Mouse (Mus musculus) bone marrow macrophage, adult 2 months (primary cell): Measurements from ENCODE around the gene Pbx3. TPM values are rescaled to one million over a fixed set of nuclear protein-coding genes. Genes with fewer than 3 reads are reported as not detected.
A peak's percentile ranks its signal among the peaks of the same experiment; 100 is the strongest.

Experiments
- H3K27ac ChIP-seq: 2 replicates; pipeline ENCODE4 v1.5.1; 2012; ENCODE audit warnings: low read depth, low read length; ENCODE audit not compliant: insufficient read depth
- H3K4me1 ChIP-seq: 2 replicates; pipeline ENCODE4 v1.6.1; 2012; ENCODE audit warnings: low read length; ENCODE audit not compliant: control insufficient read depth, insufficient read depth
- H3K4me3 ChIP-seq: 2 replicates; pipeline ENCODE4 v1.5.1; 2012; ENCODE audit warnings: mild to moderate bottlenecking, low read length, moderate library complexity; ENCODE audit not compliant: insufficient read depth
- CTCF ChIP-seq: IDR thresholded peaks from 2 replicates; pipeline ENCODE4 v1.5.1; 2012; ENCODE audit warnings: low read depth, mild to moderate bottlenecking, low read length, moderate library complexity
- POLR2A ChIP-seq: IDR thresholded peaks from 2 replicates; pipeline ENCODE4 v1.6.1; 2012; ENCODE audit warnings: mild to moderate bottlenecking, low read depth, low read length, borderline replicate concordance
- polyA plus RNA-seq: library from polyadenylated mRNA; stranded (reverse); fragments of >200 nt; gene quantifications from 2 replicates; pipeline ENCODE4 v1.2.4, GENCODE M21; 2012; ENCODE audit not compliant: missing spikeins, insufficient read depth, insufficient read length

The Pbx3 gene
- polyA plus RNA-seq = 13.4 and 13.7 TPM in 2 replicates

DNA sequence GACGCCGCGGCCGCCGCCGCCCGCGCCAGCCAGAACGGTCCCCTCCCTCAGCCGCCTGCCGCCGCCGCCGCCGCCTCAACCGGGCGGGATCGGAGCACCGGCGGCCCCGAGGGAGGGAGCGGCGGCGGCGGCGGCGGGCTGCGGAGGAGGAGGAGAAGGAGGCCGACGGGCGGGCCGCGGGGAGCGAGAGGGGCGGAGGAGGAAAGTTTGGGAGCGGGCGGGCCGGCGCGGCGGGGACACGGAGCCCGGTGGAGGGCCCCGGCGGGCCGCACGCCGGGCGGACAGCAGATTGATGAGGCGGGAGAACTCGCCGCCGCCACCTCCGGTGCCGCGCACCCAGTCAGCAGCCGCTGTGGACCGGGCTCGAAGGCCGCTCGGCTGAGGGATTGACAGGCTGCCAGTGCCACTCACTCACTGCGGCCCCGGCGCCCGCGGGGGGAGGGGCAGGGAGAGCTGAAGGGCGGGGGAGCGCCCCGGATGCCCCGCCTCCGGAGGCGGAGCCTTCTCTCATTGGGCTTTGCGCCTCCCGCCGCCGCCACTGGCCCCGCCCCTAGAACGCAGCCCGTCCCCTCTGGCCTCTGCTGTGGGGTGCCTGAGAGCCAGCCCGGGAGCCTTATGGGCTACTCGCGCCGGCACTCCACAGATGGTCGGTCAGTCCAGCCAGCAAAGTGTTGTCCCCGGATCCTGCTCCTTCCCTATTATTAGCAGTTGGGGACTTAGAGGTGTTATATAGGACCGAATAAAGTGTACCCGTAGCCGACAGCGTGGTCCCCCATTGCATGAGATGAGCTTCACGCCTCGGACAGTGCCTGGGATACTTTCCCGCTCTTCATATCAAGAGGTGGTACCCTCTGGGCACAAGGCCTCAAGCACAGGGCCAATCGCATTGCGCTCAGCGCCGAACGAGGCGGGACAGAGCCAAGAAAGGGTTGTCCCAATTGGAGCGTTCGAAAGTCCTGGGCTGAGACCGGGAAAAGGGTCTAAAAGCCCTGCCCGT lies at the start of gene Pbx3:
Pbx3 (minus strand) TSS at position 838 of the 997 bp plus-strand sequence.
- H3K4me1 ChIP-seq = peaks cover 6% of the 10 kb centered on the region; the same call in 1 of the 2 replicates
- TF ChIP-seq CTCF (no peak), POLR2A (no peak)
- H3K4me3 ChIP-seq = peak within 1 kb of the TSS; percentile 84
- peak within 1 kb of the TSS; percentile 53 for H3K27ac ChIP-seq

DNA sequence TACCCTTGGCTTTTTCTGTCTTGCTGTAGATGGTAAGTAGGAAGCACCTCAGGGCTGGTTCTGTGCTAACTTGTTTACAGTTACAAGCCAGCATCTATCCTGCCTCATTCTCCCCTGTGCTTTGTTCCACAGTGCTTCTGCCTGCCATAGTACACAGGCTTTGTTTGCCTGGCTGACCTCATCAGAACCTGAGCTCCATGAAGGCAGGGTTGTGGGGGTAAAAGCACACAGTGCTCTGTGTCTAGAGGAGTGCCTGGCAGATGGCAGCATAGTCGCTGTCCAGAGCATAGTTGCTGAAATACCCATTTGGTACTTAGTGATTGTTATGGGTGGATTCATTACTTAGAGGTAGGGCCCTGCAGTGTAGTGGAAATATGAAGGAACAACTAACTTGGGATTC lies 47.3 kb upstream of the Pbx3 start:
- H3K4me3 ChIP-seq = no peak overlapping the region
- H3K4me1 ChIP-seq = peaks cover 3% of the 10 kb centered on the region
- no peak overlapping the region for H3K27ac ChIP-seq
- no peak for TF ChIP-seq CTCF
- no peak for TF ChIP-seq POLR2A

DNA sequence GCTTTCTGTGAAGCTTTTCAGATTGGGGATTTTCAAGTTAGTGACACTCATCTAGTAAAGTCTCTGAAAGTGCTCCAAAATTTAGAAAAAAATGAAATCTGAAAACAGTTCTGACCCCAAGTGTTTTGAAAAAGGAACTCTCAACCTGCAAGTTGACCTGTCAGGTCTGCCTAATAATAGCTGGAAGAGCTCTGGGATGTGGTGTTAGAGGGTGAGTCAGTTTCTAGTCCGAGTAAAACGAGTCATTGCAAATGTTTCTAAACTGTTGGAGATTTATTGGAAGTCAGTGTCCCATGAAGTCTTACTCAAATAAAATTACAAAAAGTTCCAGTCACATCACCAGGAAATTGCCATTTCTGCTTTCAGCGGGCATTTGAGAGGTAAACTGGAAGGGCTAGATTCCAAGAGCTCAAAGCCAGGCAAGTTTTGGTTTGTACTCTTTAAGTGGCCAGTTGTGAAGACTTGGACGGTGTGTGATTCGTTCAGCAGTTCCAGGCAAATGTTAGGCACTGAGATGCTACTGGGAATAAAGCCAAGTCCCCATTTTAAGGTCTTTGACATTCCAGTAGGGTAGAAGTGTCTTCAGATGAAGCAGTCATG lies 36.9 kb upstream of the Pbx3 start:
- Histone ChIP-seq H3K4me1 (peaks cover 13% of the 10 kb centered on the region), H3K27ac (no peak overlapping the region), H3K4me3 (no peak overlapping the region)
- no peak for TF ChIP-seq POLR2A
- TF ChIP-seq CTCF = no peak

DNA sequence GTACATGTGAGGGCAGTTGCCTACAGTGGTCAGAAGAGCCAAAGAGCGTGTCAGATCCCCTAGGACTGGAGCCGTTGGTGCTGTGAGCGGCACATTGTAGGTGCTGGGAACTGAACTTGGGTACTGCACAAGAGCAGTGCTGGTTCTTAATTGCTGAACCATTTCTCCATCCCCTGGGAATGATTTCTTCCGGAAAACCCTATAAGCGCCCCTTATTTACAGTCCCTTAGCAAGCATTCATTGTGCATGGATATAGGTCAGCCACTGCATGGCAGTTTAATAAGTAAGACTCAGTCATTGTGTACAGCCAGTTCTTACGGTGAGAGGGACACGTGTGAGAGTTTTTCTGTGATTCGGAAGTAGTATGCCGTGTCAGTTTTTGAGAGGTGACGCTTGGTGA lies 35.4 kb upstream of the Pbx3 start:
- TF ChIP-seq POLR2A (no peak), CTCF (no peak)
- Histone ChIP-seq H3K4me3 (no peak overlapping the region), H3K27ac (no peak overlapping the region), H3K4me1 (peaks cover 13% of the 10 kb centered on the region)

DNA sequence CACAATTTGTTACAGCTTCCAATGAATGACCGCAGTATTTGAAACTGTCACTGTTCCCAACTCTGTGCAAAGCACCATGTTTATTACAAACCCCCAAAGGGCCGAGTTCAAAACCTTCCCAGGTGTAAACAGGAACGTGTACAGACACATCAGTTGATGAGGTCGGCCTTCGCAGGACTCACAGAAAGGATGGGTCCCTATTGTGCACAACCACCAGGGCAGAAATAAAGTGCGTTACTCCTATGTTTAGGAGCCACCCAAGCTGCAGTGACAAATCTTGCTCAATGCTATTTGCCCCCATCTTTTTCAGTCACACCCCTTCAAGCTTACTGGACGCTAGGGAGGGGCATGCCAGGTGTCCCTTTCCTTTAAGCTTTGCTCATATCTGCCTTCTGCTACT lies 34.7 kb upstream of the Pbx3 start:
- Histone ChIP-seq H3K4me3 (peak overlapping the region; percentile 100), H3K4me1 (peaks cover 14% of the 10 kb centered on the region), H3K27ac (no peak overlapping the region)
- no peak for TF ChIP-seq CTCF
- no peak for TF ChIP-seq POLR2A

DNA sequence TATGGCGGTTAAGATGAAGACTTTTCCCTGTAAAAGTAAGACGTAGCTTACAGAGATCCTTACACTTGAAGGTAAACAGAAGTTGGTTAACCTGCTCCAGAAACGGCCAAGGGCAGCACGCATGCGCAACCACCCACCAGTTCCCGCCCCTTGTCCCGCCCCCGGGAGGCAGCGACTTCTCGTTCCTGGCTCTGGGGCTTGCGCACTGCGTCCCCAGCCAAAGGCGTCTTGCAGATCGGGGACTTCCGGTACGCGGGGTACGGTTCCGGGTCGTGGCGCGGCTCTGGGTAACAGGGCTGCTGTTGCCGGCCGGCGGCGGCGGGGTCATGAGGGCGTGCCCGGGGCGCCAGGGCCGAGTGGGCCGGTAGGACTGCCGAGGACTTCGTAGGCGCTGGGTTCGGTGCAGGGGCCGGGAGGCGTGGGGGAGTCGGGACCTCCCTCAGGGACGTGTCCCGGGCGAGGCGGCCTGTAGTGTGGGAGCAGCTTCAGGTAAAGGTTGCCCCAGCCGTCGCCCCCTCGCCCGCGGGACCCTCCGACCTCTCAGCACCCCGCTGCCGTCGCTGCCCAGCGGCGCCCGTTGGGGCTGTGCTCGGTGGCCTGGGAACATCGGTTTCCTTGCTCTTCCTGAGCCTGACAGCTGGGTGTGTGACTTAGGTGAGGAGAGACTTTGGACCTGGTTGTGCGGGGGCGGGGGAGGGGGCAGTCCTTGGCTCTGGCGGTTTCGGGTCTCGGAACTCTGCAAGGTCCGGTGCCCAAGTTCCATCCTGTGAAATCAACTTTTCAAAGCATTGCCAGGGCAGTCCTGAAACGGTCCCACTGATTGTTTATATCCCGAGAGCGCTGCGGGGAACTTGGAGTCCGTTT lies 33.9 kb upstream of the Pbx3 start, which contains the start of gene Mapkap1:
Mapkap1 (plus strand) TSS at position 171 of the 864 bp plus-strand sequence.
- TF ChIP-seq CTCF = no peak
- TF ChIP-seq POLR2A = no peak
- peak within 1 kb of the TSS; percentile 6; the same call in 1 of the 2 replicates for H3K27ac ChIP-seq
- H3K4me3 ChIP-seq = peak within 1 kb of the TSS; percentile 100
- peaks cover 16% of the 10 kb centered on the region for H3K4me1 ChIP-seq

DNA sequence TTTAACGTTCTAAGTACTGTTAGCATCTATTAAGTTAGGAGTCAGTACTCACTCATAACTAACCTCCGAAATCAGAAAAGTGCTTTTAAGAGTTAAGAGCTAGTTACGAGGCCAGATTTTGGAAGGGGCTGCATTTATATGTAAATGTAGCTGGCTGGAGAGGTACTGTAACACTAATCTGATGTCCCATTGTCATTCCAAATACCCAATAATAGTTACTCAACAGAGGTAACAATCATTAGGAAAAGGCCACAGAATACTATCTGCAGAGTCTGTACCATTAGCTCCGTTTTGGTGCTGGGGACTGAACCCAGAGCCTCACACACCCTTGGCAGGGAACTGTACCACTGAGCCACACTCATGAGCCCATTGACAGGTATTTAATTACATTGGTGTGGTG lies 26.6 kb upstream of the Pbx3 start:
- Histone ChIP-seq H3K4me1 (0 out of 2 replicates have a peak, but pooled peaks cover 3% of the 10 kb centered on the region), H3K27ac (no peak overlapping the region), H3K4me3 (no peak overlapping the region)
- no peak for TF ChIP-seq CTCF

DNA sequence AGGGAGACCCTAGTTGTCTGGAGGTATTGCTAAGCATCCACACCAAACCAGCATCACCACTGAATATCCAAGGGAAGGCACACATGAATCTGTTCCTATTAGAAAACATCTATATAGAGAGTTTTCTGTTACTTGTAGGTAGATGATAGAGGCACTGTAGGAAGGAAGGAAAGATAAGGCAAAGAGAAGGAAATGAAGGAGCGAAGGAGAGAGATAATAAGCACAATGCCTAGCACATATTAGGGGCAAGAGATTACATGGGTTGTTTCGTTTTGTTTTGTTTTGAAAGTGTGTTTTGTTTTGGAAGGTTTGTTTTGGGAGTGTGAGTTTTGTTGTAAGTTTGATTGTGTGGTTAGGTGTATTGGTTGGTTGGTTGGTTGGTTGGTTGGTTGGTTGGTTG lies 6.0 kb upstream of the Pbx3 start:
- TF ChIP-seq POLR2A (no peak), CTCF (no peak)
- no peak overlapping the region for H3K27ac ChIP-seq
- no peak overlapping the region for H3K4me3 ChIP-seq
- no peaks in the 10 kb centered on the region for H3K4me1 ChIP-seq

DNA sequence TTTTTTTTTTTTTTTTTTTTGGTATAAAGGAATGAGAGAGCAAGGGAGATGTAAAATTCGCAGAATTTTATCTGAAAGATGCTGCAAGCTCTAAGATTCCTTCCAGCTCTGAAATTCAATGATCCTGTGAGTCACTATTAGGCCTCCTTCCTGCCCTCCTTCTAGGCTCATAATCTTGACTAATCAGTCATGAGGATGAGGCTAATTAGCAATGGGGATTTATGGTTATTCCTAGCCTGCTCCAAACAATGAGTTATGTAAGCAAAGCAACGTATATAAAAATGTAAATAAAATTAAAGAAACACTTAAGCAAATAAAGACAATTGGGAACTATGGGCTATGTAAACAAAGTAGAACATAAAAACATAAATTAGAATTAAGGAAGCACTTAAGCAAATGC lies 1.4 kb upstream of the Pbx3 start:
- H3K4me1 ChIP-seq = peaks cover 6% of the 10 kb centered on the region; the same call in 1 of the 2 replicates
- H3K4me3 ChIP-seq = no peak overlapping the region
- TF ChIP-seq POLR2A (no peak), CTCF (no peak)
- H3K27ac ChIP-seq = no peak overlapping the region
